Mouse (Mus musculus) megakaryocyte, embryonic 14.5 days (primary cell): ENCODE measurements around the gene Smap1.

ENCODE experiments used
- FLI1 ChIP-seq: IDR thresholded peaks from 2 replicates; pipeline ENCODE4 v1.6.1; 2012; ENCODE audit warnings: low read length, inconsistent platforms, mixed read lengths
- GATA1 ChIP-seq: IDR thresholded peaks from 3 replicates; pipeline ENCODE4 v1.6.1; 2012; ENCODE audit warnings: mixed read lengths, low read length, inconsistent platforms, borderline replicate concordance

DNA sequence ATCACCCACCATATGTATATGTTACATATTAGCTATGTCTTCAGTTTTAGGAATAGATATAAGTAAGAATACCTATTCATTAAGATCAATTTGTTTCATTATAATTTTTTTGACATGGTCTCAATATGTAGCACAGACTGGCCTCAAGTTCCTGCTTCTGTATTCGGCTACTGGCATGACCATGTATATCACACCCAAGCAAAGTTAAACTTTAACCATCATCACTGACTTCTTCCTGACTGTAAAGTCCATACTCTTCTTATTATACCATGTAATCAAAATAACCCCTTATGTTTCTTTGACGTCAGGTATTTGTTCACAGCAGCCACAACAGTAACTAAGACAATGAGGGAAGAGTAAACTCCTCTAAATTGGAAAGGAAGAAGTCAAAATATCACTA is 61.2 kb downstream of the Smap1 start:
- no peak for TF ChIP-seq GATA1
- no peak for TF ChIP-seq FLI1
